Mouse (Mus musculus) limb, embryonic 14.5 days (tissue): ENCODE measurements around the gene Defb45. TPM values are rescaled to one million over a fixed set of nuclear protein-coding genes. Genes with fewer than 3 reads are reported as not detected.
A peak's percentile ranks its signal among the peaks of the same experiment; 100 is the strongest.

Experiments used
- ATAC-seq: fragments of 200-750 bp; cut with Nextera tagmentation; 2 replicates; pipeline ENCODE4 v1.8.0; 2017; ENCODE audit warnings: low read depth, moderate number of reproducible peaks, moderate TSS enrichment; ENCODE audit not compliant: low FRiP score
- DNase-seq: peaks from one replicate; pipeline ENCODE4 v3.0.0-alpha.2; 2015; ENCODE audit warnings: low spot score
- H3K27ac ChIP-seq: fragments of 300-500 bp; sonication (generic); replicated peaks from 2 replicates; pipeline ENCODE4 v1.5.1; 2014; ENCODE audit warnings: low read depth, mild to moderate bottlenecking, low read length, moderate library complexity, mixed read lengths
- H3K27me3 ChIP-seq: fragments of 300-500 bp; sonication (generic); 2 replicates; pipeline ENCODE4 v1.6.1; 2014; ENCODE audit warnings: low read length, mixed read lengths; ENCODE audit not compliant: control insufficient read depth, insufficient read depth
- H3K36me3 ChIP-seq: fragments of 300-500 bp; sonication (generic); 2 replicates; pipeline ENCODE4 v1.6.1; 2014; ENCODE audit warnings: mild to moderate bottlenecking, low read length, moderate library complexity, mixed read lengths; ENCODE audit not compliant: control insufficient read depth, insufficient read depth
- H3K4me1 ChIP-seq: fragments of 300-500 bp; sonication (generic); 2 replicates; pipeline ENCODE4 v1.6.1; 2014; ENCODE audit warnings: antibody characterized with exemption, low read length, mixed read lengths; ENCODE audit not compliant: control insufficient read depth, insufficient read depth
- H3K4me2 ChIP-seq: fragments of 300-500 bp; sonication (generic); replicated peaks from 2 replicates; pipeline ENCODE4 v1.6.1; 2014; ENCODE audit warnings: low read depth, mild to moderate bottlenecking, low read length, moderate library complexity; ENCODE audit not compliant: severe bottlenecking
- H3K4me3 ChIP-seq: fragments of 300-500 bp; sonication (generic); replicated peaks from 2 replicates; pipeline ENCODE4 v1.5.1; 2014; ENCODE audit warnings: low read length
- H3K9ac ChIP-seq: fragments of 300-500 bp; sonication (generic); 2 replicates; pipeline ENCODE4 v1.6.1; 2014; ENCODE audit warnings: mild to moderate bottlenecking, low read depth, low read length, moderate library complexity; ENCODE audit not compliant: severe bottlenecking
- H3K9me3 ChIP-seq: fragments of 300-500 bp; sonication (generic); 2 replicates; pipeline ENCODE4 v1.6.1; 2016; ENCODE audit warnings: low read length; ENCODE audit not compliant: control insufficient read depth
- POLR2A ChIP-seq: fragments of 200-500 bp; IDR thresholded peaks from 2 replicates; pipeline ENCODE4 v1.8.0; 2012; ENCODE audit warnings: inconsistent platforms, mild to moderate bottlenecking, moderate library complexity, borderline replicate concordance; ENCODE audit not compliant: insufficient read depth, insufficient read length; ENCODE audit errors: extremely low read depth
- WGBS: fragments of 180-500 bp; shearing (Covaris S2); extraction: QIAGEN DNeasy Blood & Tissue Kit; methylation state at CpG from one replicate; pipeline ENCODE4 v1.1.7; 2014; 5-methylcytosine and 5-hydroxymethylcytosine counted together
- polyA plus RNA-seq, 2 experiments: library from polyadenylated mRNA; depleted of rRNA in 1 of 2; stranded (reverse) in 1 of 2; unstranded in 1 of 2; fragments of >200 nt; fragmentation: Nextera tagmentation in 1 of 2; extraction: Ambion mirVana in 1 of 2; gene quantifications; 2 replicates each; pipeline versions ENCODE4 v1.2.1 to v1.2.3; 2012 to 2014

The Defb45 gene
- polyA plus RNA-seq, 2 experiments = not detected

GRCm38 (mm10) chr2:152628066-152628465, 28.9 kb upstream of the Defb45 start:
- no peaks in the 10 kb centered on the region for H3K9me3 ChIP-seq
- peaks cover 8% of the 10 kb centered on the region; the same call in 1 of the 2 replicates for H3K4me1 ChIP-seq
- H3K9ac ChIP-seq = no peak overlapping the region
- no peak for ATAC-seq
- no peaks in the 10 kb centered on the region for H3K36me3 ChIP-seq
- no peak overlapping the region for H3K27ac ChIP-seq
- no peak for TF ChIP-seq POLR2A
- H3K4me2 ChIP-seq = no peak overlapping the region
- DNase-seq = no peak
- no peak overlapping the region for H3K4me3 ChIP-seq
- 48% methylated on average over 17 of the region's 17 CpGs for WGBS
- H3K27me3 ChIP-seq = peaks cover 32% of the 10 kb centered on the region

- WGBS = under 1% methylated on average over 53 of the region's 59 CpGs
These were observed 27.8 kb upstream of the Defb45 start, which contains the start of gene Rem1 for GRCm38 (mm10) chr2:152626774-152627591. Gene Rem1, plus strand, starts transcription at chr2:152626951.

GRCm38 (mm10) chr2:152625256-152625655, 26.1 kb upstream of the Defb45 start:
- H3K36me3 ChIP-seq = no peaks in the 10 kb centered on the region
- no peak overlapping the region for H3K4me3 ChIP-seq
- H3K9ac ChIP-seq = no peak overlapping the region
- ATAC-seq = no peak
- H3K27me3 ChIP-seq = peaks cover 32% of the 10 kb centered on the region
- no peak for DNase-seq
- WGBS = 25% methylated on average over 1 of the region's 1 CpGs
- no peak for TF ChIP-seq POLR2A
- H3K4me2 ChIP-seq = no peak overlapping the region
- no peak overlapping the region for H3K27ac ChIP-seq
- H3K4me1 ChIP-seq = peaks cover 8% of the 10 kb centered on the region; the same call in 1 of the 2 replicates
- H3K9me3 ChIP-seq = no peaks in the 10 kb centered on the region

More at GRCm38 (mm10) chr2:152626774-152627591, 27.8 kb upstream of the Defb45 start, which contains the start of gene Rem1:
- Histone ChIP-seq H3K36me3 (no peaks in the 10 kb centered on the region), H3K9ac (peak within 1 kb of the TSS; percentile 56), H3K4me3 (peak within 1 kb of the TSS; percentile 47), H3K27ac (no peak within 1 kb of the TSS), H3K27me3 (peaks cover 32% of the 10 kb centered on the region), H3K4me1 (peaks cover 8% of the 10 kb centered on the region; the same call in 1 of the 2 replicates), H3K4me2 (peak within 1 kb of the TSS; percentile 82), H3K9me3 (no peaks in the 10 kb centered on the region)
- TF ChIP-seq POLR2A = no peak
- DNase-seq (peak; percentile 26), ATAC-seq (peak; percentile 73)

GRCm38 (mm10) chr2:152624566-152624965, 25.4 kb upstream of the Defb45 start:
- ATAC-seq = no peak
- no peak for DNase-seq

GRCm38 (mm10) chr2:152622953-152623352, 23.8 kb upstream of the Defb45 start, which contains the start of gene Defb25:
Gene Defb25, minus strand, starts transcription at chr2:152623053.
- H3K9ac ChIP-seq = no peak within 1 kb of the TSS
- H3K27ac ChIP-seq = no peak within 1 kb of the TSS
- no peak for TF ChIP-seq POLR2A
- H3K4me3 ChIP-seq = no peak within 1 kb of the TSS
- no peaks in the 10 kb centered on the region for H3K9me3 ChIP-seq
- peaks cover 8% of the 10 kb centered on the region; the same call in 1 of the 2 replicates for H3K4me1 ChIP-seq
- no peak for DNase-seq
- 64% methylated on average over 4 of the region's 7 CpGs for WGBS
- no peak for ATAC-seq
- peaks cover 27% of the 10 kb centered on the region for H3K27me3 ChIP-seq
- H3K4me2 ChIP-seq = no peak within 1 kb of the TSS
- no peaks in the 10 kb centered on the region for H3K36me3 ChIP-seq

More at GRCm38 (mm10) chr2:152624566-152624965, 25.4 kb upstream of the Defb45 start:
- no peak for TF ChIP-seq POLR2A
- H3K27me3 ChIP-seq = peaks cover 32% of the 10 kb centered on the region
- no peak overlapping the region for H3K9ac ChIP-seq
- no peak overlapping the region for H3K27ac ChIP-seq
- no peaks in the 10 kb centered on the region for H3K9me3 ChIP-seq
- H3K4me3 ChIP-seq = no peak overlapping the region
- WGBS = 77% methylated on average over 2 of the region's 2 CpGs
- no peak overlapping the region for H3K4me2 ChIP-seq
- H3K36me3 ChIP-seq = no peaks in the 10 kb centered on the region
- peaks cover 8% of the 10 kb centered on the region; the same call in 1 of the 2 replicates for H3K4me1 ChIP-seq
